Mouse (Mus musculus) embryonic facial prominence, embryonic 13.5 days (tissue): ENCODE results near the gene Lsm2. TPM values are rescaled to one million over a fixed set of nuclear protein-coding genes. Genes with fewer than 3 reads are reported as not detected.

Source experiments
- polyA plus RNA-seq: library from polyadenylated mRNA; unstranded; fragments of >200 nt; fragmentation: Nextera tagmentation; extraction: Ambion mirVana; gene quantifications from 2 replicates; pipeline ENCODE4 v1.2.1, GENCODE M21; 2015

Gene Lsm2
- polyA plus RNA-seq, 1 experiment from 2014 or later: 227 TPM

Other genes starting within 250 kb of the Lsm2 start
- gene C4b, start 238.0 kb upstream of the Lsm2 start, polyA plus RNA-seq: 0.34 TPM in 1 of 2 replicates, not detected in the other
- not detected in 2 replicates for gene Cyp21a1, start 177.3 kb upstream of the Lsm2 start, polyA plus RNA-seq
- gene Stk19, start 144.9 kb upstream of the Lsm2 start, polyA plus RNA-seq: 25.4 and 29.4 TPM in 2 replicates
- 66.3 and 75.1 TPM in 2 replicates for gene Dxo, start 144.8 kb upstream of the Lsm2 start, polyA plus RNA-seq
- gene Skiv2l, start 131.7 kb upstream of the Lsm2 start, polyA plus RNA-seq: 52.2 and 55.6 TPM in 2 replicates
- 119 and 126 TPM in 2 replicates for gene Nelfe, start 131.5 kb upstream of the Lsm2 start, polyA plus RNA-seq
- 1.6 and 5.7 TPM in 2 replicates for gene Cfb, start 119.3 kb upstream of the Lsm2 start, polyA plus RNA-seq
- 5.5 and 7.1 TPM in 2 replicates for gene Zbtb12, start 102.4 kb upstream of the Lsm2 start, polyA plus RNA-seq
- gene Gm20547, start 99.8 kb upstream of the Lsm2 start, polyA plus RNA-seq: not detected in 2 replicates
- 2.7 and 3.2 TPM in 2 replicates for gene C2, start 83.6 kb upstream of the Lsm2 start, polyA plus RNA-seq
- 98.5 and 100 TPM in 2 replicates for gene Ehmt2, start 83.4 kb upstream of the Lsm2 start, polyA plus RNA-seq
- 0.24 and 0.83 TPM in 2 replicates for gene Slc44a4, start 67.4 kb upstream of the Lsm2 start, polyA plus RNA-seq
- 18.8 and 20.3 TPM in 2 replicates for gene Neu1, start 50.6 kb upstream of the Lsm2 start, polyA plus RNA-seq
- 0.53 and 0.87 TPM in 2 replicates for gene Hspa1b, start 22.6 kb upstream of the Lsm2 start, polyA plus RNA-seq
- not detected in 2 replicates for gene Gm20481, start 11.9 kb upstream of the Lsm2 start, polyA plus RNA-seq
- 5.8 and 6.1 TPM in 2 replicates for gene Hspa1a, start 9.7 kb upstream of the Lsm2 start, polyA plus RNA-seq
- 0.77 and 0.85 TPM in 2 replicates for gene Hspa1l, start 9.2 kb upstream of the Lsm2 start, polyA plus RNA-seq
- gene Vars, start 19.1 kb downstream of the Lsm2 start, polyA plus RNA-seq: 102 and 112 TPM in 2 replicates
- 0.33 and 0.38 TPM in 2 replicates for gene Vwa7, start 34.7 kb downstream of the Lsm2 start, polyA plus RNA-seq
- 14.2 and 19.5 TPM in 2 replicates for gene Sapcd1, start 46.2 kb downstream of the Lsm2 start, polyA plus RNA-seq
- 3.5 and 3.6 TPM in 2 replicates for gene Msh5, start 64.9 kb downstream of the Lsm2 start, polyA plus RNA-seq
- 243 and 254 TPM in 2 replicates for gene Clic1, start 68.1 kb downstream of the Lsm2 start, polyA plus RNA-seq
- gene Ddah2, start 77.2 kb downstream of the Lsm2 start, polyA plus RNA-seq: 358 and 374 TPM in 2 replicates
- gene Ly6g6c, start 83.5 kb downstream of the Lsm2 start, polyA plus RNA-seq: 0.87 and 1.0 TPM in 2 replicates
- gene Mpig6b, start 84.3 kb downstream of the Lsm2 start, polyA plus RNA-seq: 0.77 and 0.89 TPM in 2 replicates
- 4.3 and 4.9 TPM in 2 replicates for gene Ly6g6e, start 95.0 kb downstream of the Lsm2 start, polyA plus RNA-seq
- 0.77 and 1.3 TPM in 2 replicates for gene Ly6g6d, start 96.2 kb downstream of the Lsm2 start, polyA plus RNA-seq
- 0.18 and 0.23 TPM in 2 replicates for gene Ly6g6f, start 103.7 kb downstream of the Lsm2 start, polyA plus RNA-seq
- gene Abhd16a, start 107.4 kb downstream of the Lsm2 start, polyA plus RNA-seq: 89.6 and 90.1 TPM in 2 replicates
- not detected in 2 replicates for gene Ly6g5c, start 126.4 kb downstream of the Lsm2 start, polyA plus RNA-seq
- gene Ly6g5b, start 133.6 kb downstream of the Lsm2 start, polyA plus RNA-seq: 1.1 and 1.6 TPM in 2 replicates
- 21.1 and 24.1 TPM in 2 replicates for gene Gpank1, start 139.6 kb downstream of the Lsm2 start, polyA plus RNA-seq
- gene Csnk2b, start 140.2 kb downstream of the Lsm2 start, polyA plus RNA-seq: 278 and 298 TPM in 2 replicates
- gene D17H6S53E, start 144.5 kb downstream of the Lsm2 start, polyA plus RNA-seq: 10.9 and 12.3 TPM in 2 replicates
- gene Apom, start 150.2 kb downstream of the Lsm2 start, polyA plus RNA-seq: 0.28 and 8.7 TPM in 2 replicates
- gene Bag6, start 153.3 kb downstream of the Lsm2 start, polyA plus RNA-seq: 65.1 and 67.8 TPM in 2 replicates
- gene Prrc2a, start 183.0 kb downstream of the Lsm2 start, polyA plus RNA-seq: 193 and 244 TPM in 2 replicates
- gene Aif1, start 194.2 kb downstream of the Lsm2 start, polyA plus RNA-seq: 8.1 and 9.8 TPM in 2 replicates
- gene Lst1, start 206.6 kb downstream of the Lsm2 start, polyA plus RNA-seq: 13.1 and 16.1 TPM in 2 replicates
- 1.8 and 2.1 TPM in 2 replicates for gene Ltb, start 212.6 kb downstream of the Lsm2 start, polyA plus RNA-seq
- 0.37 TPM in 1 of 2 replicates, not detected in the other for gene Tnf, start 220.1 kb downstream of the Lsm2 start, polyA plus RNA-seq
- gene Lta, start 223.5 kb downstream of the Lsm2 start, polyA plus RNA-seq: 0.24 TPM in 1 of 2 replicates, not detected in the other
- gene Gm16181, start 239.0 kb downstream of the Lsm2 start, polyA plus RNA-seq: not detected in 2 replicates